Mouse (Mus musculus) intestine, embryonic 16.5 days (tissue): ENCODE results near the gene Ppp1r13l. TPM values are rescaled to one million over a fixed set of nuclear protein-coding genes. Genes with fewer than 3 reads are reported as not detected.

ENCODE experiments used
- ATAC-seq: fragments of 200-750 bp; cut with Nextera tagmentation; 2 replicates; pipeline ENCODE4 v1.8.0; 2017; ENCODE audit warnings: moderate TSS enrichment, moderate library complexity
- H3K27ac ChIP-seq: fragments of 300-500 bp; sonication (generic); 2 replicates; pipeline ENCODE4 v1.5.1; 2014; ENCODE audit warnings: mild to moderate bottlenecking, low read length
- H3K27me3 ChIP-seq: fragments of 300-500 bp; sonication (generic); replicated peaks from 2 replicates; pipeline ENCODE4 v1.6.1; 2014; ENCODE audit warnings: low read length, control low read depth, mixed read lengths; ENCODE audit not compliant: control insufficient read depth, insufficient read depth
- H3K36me3 ChIP-seq: fragments of 300-500 bp; sonication (generic); 2 replicates; pipeline ENCODE4 v1.6.1; 2014; ENCODE audit warnings: low read length, control low read depth; ENCODE audit not compliant: control insufficient read depth, insufficient read depth
- H3K4me1 ChIP-seq: fragments of 300-500 bp; sonication (generic); 2 replicates; pipeline ENCODE4 v1.6.1; 2014; ENCODE audit warnings: low read length, control low read depth, mixed read lengths; ENCODE audit not compliant: control insufficient read depth, insufficient read depth
- H3K4me2 ChIP-seq: fragments of 300-500 bp; sonication (generic); 2 replicates; pipeline ENCODE4 v1.6.1; 2014; ENCODE audit warnings: low read depth, low read length, control low read depth
- H3K4me3 ChIP-seq: fragments of 300-500 bp; sonication (generic); 2 replicates; pipeline ENCODE4 v1.5.1; 2014; ENCODE audit warnings: mild to moderate bottlenecking, low read length
- H3K9ac ChIP-seq: fragments of 300-500 bp; sonication (generic); 2 replicates; pipeline ENCODE4 v1.6.1; 2014; ENCODE audit warnings: low read depth, low read length
- H3K9me3 ChIP-seq: fragments of 300-500 bp; sonication (generic); 2 replicates; pipeline ENCODE4 v1.6.1; 2016; ENCODE audit warnings: low read length, control low read depth; ENCODE audit not compliant: control insufficient read depth
- WGBS: fragments of 180-500 bp; shearing (Covaris S2); extraction: QIAGEN DNeasy Blood & Tissue Kit; methylation state at CpG from one replicate; pipeline ENCODE4 v1.1.7; 2014; 5-methylcytosine and 5-hydroxymethylcytosine counted together
- polyA plus RNA-seq: library from polyadenylated mRNA; unstranded; fragments of >200 nt; fragmentation: Nextera tagmentation; extraction: Ambion mirVana; gene quantifications from 2 replicates; pipeline ENCODE4 v1.2.1, GENCODE M21; 2015

Gene Ppp1r13l
- polyA plus RNA-seq, 1 experiment from 2014 or later, result 3.1 TPM

DNA sequence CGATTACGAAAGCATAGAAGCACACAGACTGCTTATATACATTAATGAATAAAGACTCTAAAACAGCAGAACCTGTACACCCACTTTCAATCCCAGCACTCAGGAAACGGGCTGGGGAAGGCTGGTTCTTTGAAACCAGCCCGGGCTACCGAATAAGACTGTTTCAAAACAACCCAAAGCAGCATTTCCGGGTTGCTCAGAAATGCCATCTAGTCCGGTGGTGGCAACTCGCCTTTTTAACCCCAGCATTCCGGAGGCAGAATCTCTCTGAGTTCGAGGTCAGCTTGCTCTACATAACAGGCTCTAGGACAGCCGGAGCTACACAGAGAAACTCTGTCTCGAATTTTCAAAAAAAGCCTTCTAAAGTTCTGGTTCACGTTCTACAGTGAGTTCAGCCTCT lies 915 bp upstream of the Ppp1r13l start:
- H3K36me3 ChIP-seq, result peaks cover 9% of the 10 kb centered on the region; the same call in 1 of the 2 replicates
- peaks cover 29% of the 10 kb centered on the region for H3K4me1 ChIP-seq
- no peaks in the 10 kb centered on the region for H3K9me3 ChIP-seq
- H3K4me2 ChIP-seq, result peak overlapping the region; percentile 98
- no peak overlapping the region for H3K27ac ChIP-seq
- peak overlapping the region; percentile 73 for H3K9ac ChIP-seq
- H3K27me3 ChIP-seq, result no peaks in the 10 kb centered on the region
- no peak for ATAC-seq
- 13% methylated on average over 13 of the region's 13 CpGs for WGBS
- peak overlapping the region; percentile 68 for H3K4me3 ChIP-seq

GRCm38 (mm10) chr7:19359892-19360641 lies 518 bp downstream of the Ppp1r13l start:
- Histone ChIP-seq H3K9ac (peak overlapping the region; percentile 73), H3K4me1 (peaks cover 30% of the 10 kb centered on the region), H3K4me2 (peak overlapping the region; percentile 98), H3K27ac (peak overlapping the region; percentile 64), H3K27me3 (no peaks in the 10 kb centered on the region), H3K36me3 (peaks cover 6% of the 10 kb centered on the region; the same call in 1 of the 2 replicates), H3K4me3 (peak overlapping the region; percentile 68), H3K9me3 (no peaks in the 10 kb centered on the region)
- under 1% methylated on average over 45 of the region's 45 CpGs for WGBS
- peak; percentile 66 for ATAC-seq

- peak overlapping the region; percentile 68 for H3K4me3 ChIP-seq
- H3K36me3 ChIP-seq, result peaks cover 2% of the 10 kb centered on the region; the same call in 1 of the 2 replicates
- H3K4me2 ChIP-seq, result peak overlapping the region; percentile 98
- no peaks in the 10 kb centered on the region for H3K27me3 ChIP-seq
- H3K27ac ChIP-seq, result peak overlapping the region; percentile 64
- H3K9me3 ChIP-seq, result no peaks in the 10 kb centered on the region
- H3K4me1 ChIP-seq, result peaks cover 30% of the 10 kb centered on the region
- ATAC-seq, result peak; percentile 78
- H3K9ac ChIP-seq, result peak overlapping the region; percentile 73
- under 1% methylated on average over 27 of the region's 27 CpGs for WGBS
These were observed 1.4 kb downstream of the Ppp1r13l start for GRCm38 (mm10) chr7:19360944-19361343.

DNA sequence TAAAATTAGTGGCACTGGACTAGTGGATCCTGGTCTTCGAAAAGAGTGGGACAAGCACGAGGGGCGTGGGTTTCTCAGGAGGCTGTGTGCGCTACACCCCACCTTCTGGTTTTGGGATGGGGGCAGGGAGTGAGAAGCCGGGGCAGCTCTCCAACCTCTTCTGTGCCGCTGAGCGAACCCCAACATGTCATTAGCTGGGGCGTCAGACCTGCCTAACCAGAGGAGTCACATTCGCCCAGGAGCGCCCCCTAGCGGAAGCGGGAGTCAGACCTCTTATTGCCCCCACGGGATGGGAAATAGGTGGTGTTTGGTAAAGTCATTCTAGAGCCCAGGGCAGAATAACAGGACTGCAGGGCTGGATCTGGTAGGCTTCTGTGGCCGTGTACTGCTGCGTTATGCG lies 2.2 kb downstream of the Ppp1r13l start:
- Histone ChIP-seq H3K36me3 (no peaks in the 10 kb centered on the region), H3K4me2 (peak overlapping the region; percentile 98), H3K4me1 (peaks cover 30% of the 10 kb centered on the region), H3K9me3 (no peaks in the 10 kb centered on the region), H3K4me3 (peak overlapping the region; percentile 68), H3K27me3 (no peaks in the 10 kb centered on the region), H3K9ac (peak overlapping the region; percentile 73), H3K27ac (no peak overlapping the region)
- WGBS, result 10% methylated on average over 16 of the region's 16 CpGs
- ATAC-seq, result no peak

GRCm38 (mm10) chr7:19362276-19362675 lies 2.7 kb downstream of the Ppp1r13l start:
- H3K27me3 ChIP-seq, result no peaks in the 10 kb centered on the region
- no peak for ATAC-seq
- H3K9me3 ChIP-seq, result no peaks in the 10 kb centered on the region
- no peak overlapping the region for H3K9ac ChIP-seq
- peak overlapping the region; percentile 98 for H3K4me2 ChIP-seq
- no peaks in the 10 kb centered on the region for H3K36me3 ChIP-seq
- H3K4me1 ChIP-seq, result peaks cover 30% of the 10 kb centered on the region
- 38% methylated on average over 4 of the region's 4 CpGs for WGBS
- H3K4me3 ChIP-seq, result peak overlapping the region; percentile 68
- no peak overlapping the region for H3K27ac ChIP-seq

DNA sequence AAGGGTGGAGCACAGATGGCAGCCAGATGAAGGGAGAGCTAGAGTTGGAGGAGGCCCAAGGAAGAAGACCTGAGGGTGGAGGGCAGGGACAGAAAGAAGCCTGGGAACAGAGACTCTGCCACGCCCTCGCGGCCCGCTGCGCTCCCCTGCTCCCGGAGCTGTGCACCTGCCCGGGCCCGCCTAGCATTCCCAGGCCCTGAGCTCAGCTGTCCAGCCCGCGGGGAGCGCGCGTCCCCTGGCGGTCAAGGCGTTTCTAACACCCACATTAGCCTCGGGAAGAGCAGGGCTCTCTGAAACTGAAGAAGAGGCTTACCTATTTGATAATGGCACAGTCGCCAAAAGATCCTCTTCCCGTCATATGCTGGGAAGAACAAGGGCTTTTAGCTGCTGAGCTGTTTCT lies 4.3 kb downstream of the Ppp1r13l start:
- H3K9ac ChIP-seq, result no peak overlapping the region
- H3K4me1 ChIP-seq, result peaks cover 17% of the 10 kb centered on the region
- no peak overlapping the region for H3K4me2 ChIP-seq
- no peak overlapping the region for H3K4me3 ChIP-seq
- H3K9me3 ChIP-seq, result no peaks in the 10 kb centered on the region
- no peaks in the 10 kb centered on the region for H3K27me3 ChIP-seq
- WGBS, result 4% methylated on average over 18 of the region's 18 CpGs
- no peak overlapping the region for H3K27ac ChIP-seq
- ATAC-seq, result peak; percentile 44
- no peaks in the 10 kb centered on the region for H3K36me3 ChIP-seq

DNA sequence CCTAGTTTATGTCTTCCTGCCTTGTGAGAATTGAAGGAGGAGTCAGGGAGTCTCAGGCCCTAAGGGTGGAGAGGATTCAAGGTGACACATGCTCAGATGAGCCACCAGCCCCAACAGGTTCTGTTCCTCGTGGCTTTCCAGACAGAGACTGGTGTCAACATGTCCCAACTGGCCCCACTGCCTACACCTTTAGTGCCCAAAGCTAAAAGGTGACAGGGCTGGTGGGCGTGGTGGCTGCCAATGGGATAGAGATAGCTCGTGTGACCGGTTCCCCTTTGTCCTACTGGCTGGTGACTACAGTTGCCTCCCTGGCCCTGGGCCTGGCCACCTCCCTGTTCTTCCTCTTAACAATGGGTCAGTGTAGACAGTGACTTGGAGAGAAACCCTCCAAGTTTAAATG lies 5.8 kb downstream of the Ppp1r13l start:
- WGBS, result 70% methylated on average over 4 of the region's 4 CpGs
- Histone ChIP-seq H3K9me3 (no peaks in the 10 kb centered on the region), H3K9ac (no peak overlapping the region)

DNA sequence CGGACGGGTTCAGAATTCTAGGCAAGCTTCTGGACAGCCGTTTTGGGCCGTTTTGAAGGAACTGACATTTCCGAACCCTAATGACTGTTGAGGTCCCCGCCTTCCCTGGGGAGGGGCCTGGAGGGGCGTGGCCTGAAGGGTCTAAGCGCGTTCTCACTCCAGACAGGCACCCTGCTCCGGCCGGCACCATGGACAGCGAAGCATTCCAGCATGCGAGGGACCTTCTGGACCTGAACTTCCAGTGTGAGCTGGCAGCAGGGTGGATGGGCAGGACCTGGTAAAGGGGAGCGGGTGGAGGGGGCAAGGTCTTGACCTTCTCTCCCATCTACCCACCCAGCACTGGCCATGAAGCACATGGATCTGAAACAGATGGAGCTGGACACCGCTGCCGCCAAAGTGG lies 8.8 kb downstream of the Ppp1r13l start:
- ATAC-seq, result no peak
- H3K9me3 ChIP-seq, result no peaks in the 10 kb centered on the region
- no peaks in the 10 kb centered on the region; the same call in 1 of the 2 replicates for H3K27me3 ChIP-seq
- no peak overlapping the region for H3K4me2 ChIP-seq
- H3K4me3 ChIP-seq, result no peak overlapping the region
- H3K36me3 ChIP-seq, result no peaks in the 10 kb centered on the region
- H3K27ac ChIP-seq, result no peak overlapping the region
- peaks cover 8% of the 10 kb centered on the region for H3K4me1 ChIP-seq
- 19% methylated on average over 16 of the region's 16 CpGs for WGBS
- no peak overlapping the region for H3K9ac ChIP-seq

More for the DNA sequence above, 5.8 kb downstream of the Ppp1r13l start:
- no peak for ATAC-seq
- H3K4me2 ChIP-seq, result no peak overlapping the region
- no peak overlapping the region for H3K4me3 ChIP-seq
- no peaks in the 10 kb centered on the region; the same call in 1 of the 2 replicates for H3K27me3 ChIP-seq
- H3K4me1 ChIP-seq, result peaks cover 20% of the 10 kb centered on the region
- no peaks in the 10 kb centered on the region for H3K36me3 ChIP-seq
- H3K27ac ChIP-seq, result no peak overlapping the region

DNA sequence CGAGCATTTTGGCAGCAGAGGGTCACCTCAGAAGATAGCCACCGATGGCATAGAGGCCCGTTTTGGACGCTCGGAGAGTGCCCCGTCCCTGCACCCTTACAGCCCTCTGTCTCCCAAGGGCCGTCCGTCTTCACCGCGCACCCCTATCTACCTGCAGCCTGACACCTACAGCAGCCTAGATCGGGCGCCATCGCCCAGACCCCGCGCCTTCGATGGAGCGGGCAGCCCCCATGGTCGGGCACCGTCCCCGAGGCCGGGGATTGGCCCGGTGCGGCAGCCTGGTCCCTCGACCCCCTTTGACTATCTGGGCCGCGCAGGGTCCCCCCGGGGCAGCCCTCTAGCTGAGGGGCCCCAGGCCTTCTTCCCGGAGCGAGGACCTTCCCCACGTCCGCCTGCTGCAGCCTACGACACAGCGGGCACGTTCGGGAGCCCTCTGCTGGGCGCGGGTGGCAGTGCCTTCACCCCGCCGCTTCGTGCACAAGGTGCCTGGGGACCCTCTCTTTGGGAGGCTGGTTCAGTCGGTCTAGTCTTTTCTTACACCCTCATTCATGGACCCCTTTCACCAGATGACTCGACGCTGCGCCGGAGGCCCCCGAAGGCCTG lies 10.4 kb downstream of the Ppp1r13l start:
- WGBS, result 16% methylated on average over 46 of the region's 46 CpGs
- H3K36me3 ChIP-seq, result no peaks in the 10 kb centered on the region

More for the DNA sequence above, 10.4 kb downstream of the Ppp1r13l start:
- Histone ChIP-seq H3K9ac (peak overlapping the region; percentile 66), H3K27me3 (no peaks in the 10 kb centered on the region; the same call in 1 of the 2 replicates), H3K4me1 (peaks cover 5% of the 10 kb centered on the region; the same call in 1 of the 2 replicates), H3K4me2 (peak overlapping the region; percentile 88), H3K9me3 (no peaks in the 10 kb centered on the region), H3K27ac (no peak overlapping the region), H3K4me3 (peak overlapping the region; percentile 47)
- ATAC-seq, result peak; percentile 61
